Mouse (Mus musculus) kidney, adult 11 months (tissue): Measurements from ENCODE around the gene Zdhhc4.

ENCODE experiments used
- DNase-seq: peaks from one replicate; pipeline ENCODE4 v3.0.0; 2022

Gene Zdhhc4

GRCm38 (mm10) chr5:143272108-143272507 lies 56.9 kb downstream of the Zdhhc4 start:
- no peak for DNase-seq

- DNase-seq = no peak
Observed at GRCm38 (mm10) chr5:143271642-143272041, 57.4 kb downstream of the Zdhhc4 start.

- no peak for DNase-seq
Observed at GRCm38 (mm10) chr5:143270151-143270519, 58.9 kb downstream of the Zdhhc4 start.

GRCm38 (mm10) chr5:143269363-143270150 lies 59.5 kb downstream of the Zdhhc4 start, which contains the start of gene Zfp316:
Gene Zfp316 (minus strand): TSS chr5:143270022.
- DNase-seq = peak; percentile 55

- DNase-seq = no peak
Observed at GRCm38 (mm10) chr5:143268985-143269362, 60.1 kb downstream of the Zdhhc4 start.

- no peak for DNase-seq
Observed at GRCm38 (mm10) chr5:143266794-143267193, 62.3 kb downstream of the Zdhhc4 start.
